Mouse (Mus musculus) E14TG2a.4 (cell line): ENCODE results near the gene Usp16.

Source experiments
- CTCF ChIP-seq: conservative IDR thresholded peaks from 2 replicates; pipeline ENCODE4 v1.5.1; 2014; ENCODE audit warnings: low read length
- NANOG ChIP-seq: IDR thresholded peaks from 2 replicates; pipeline ENCODE4 v1.6.1; 2014; ENCODE audit warnings: borderline replicate concordance, low read length, mixed read lengths
- POU5F1 ChIP-seq: IDR thresholded peaks from 2 replicates; pipeline ENCODE4 v1.6.1; 2014; ENCODE audit warnings: low read length, borderline replicate concordance

DNA sequence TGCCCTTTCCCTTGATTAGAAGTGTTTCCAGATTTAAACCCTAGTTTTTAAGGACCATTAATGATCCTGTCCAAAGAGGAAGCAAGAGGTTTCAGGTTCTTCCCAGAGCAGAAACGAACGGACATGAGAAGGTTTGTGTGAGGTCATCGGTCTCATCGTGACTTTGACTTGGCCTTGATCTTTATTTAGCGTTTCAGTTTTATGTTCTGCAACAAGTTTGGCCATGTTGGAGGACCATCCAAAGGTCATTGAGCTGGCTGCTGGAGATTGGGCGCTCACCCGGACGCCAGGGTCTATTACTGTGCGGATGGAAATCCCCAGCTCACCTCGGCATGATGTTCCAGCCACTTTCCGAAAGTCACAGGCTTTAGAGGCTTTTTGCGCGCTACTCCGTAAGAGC lies 57.8 kb downstream of the Usp16 start:
- TF ChIP-seq CTCF (no peak), NANOG (no peak), POU5F1 (no peak)
